Mouse (Mus musculus) MN1 (cell line): ENCODE data around the gene Olfr615.
"Not testable (repeated sequence)": the region's sequence is repeated elsewhere in the genome, so short reads cannot be mapped to it uniquely, and the experiment has no call there.

ENCODE experiments used
- DNase-seq: peaks from one replicate; pipeline ENCODE4 v3.0.0-alpha.2; 2016; ENCODE audit warnings: low spot score

Gene Olfr615

DNA sequence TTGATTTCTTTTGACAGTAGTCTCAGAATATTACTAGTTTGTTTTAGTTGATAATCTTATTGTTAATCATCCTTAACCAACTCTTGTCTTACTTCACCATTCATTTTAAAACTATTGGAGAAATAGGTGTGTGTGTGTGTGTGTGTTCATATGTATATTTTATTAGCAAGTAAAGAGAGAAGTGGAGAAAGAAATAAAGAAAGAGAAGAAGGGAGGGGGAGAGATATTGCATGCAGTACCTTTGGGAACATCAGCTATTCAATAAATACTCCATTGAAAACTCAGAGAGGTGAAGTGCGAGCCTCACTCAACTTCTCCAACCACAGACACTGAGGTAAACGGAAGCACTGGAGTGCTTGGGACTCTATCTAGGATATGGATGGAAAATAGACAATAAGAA lies at the start of gene Olfr615:
Gene Olfr615, plus strand, starts transcription at position 301 of the 400 bp plus-strand sequence.
- no peak for DNase-seq

DNA sequence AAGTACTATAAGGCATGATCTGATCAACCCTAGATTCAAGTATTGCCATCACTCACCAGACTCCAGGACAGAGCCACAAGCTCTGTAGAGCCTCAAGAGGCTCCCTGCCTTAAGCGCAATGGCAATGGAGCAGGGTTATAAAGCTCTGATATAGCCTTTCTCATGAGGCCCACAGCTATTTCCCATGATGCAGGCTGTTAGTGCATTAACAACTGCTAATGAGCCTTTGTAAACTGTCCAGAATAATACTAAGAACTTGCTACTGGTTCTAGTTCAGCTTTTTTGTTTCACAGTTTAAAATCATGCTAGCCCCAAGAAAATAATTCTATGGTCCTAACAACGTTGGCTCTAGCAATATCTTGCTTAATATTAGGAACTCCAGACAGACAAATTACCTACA lies 43.9 kb upstream of the Olfr615 start, which contains the start of gene Olfr610:
Gene Olfr610, minus strand, starts transcription at position 101 of the 400 bp plus-strand sequence.
- DNase-seq: no peak

DNA sequence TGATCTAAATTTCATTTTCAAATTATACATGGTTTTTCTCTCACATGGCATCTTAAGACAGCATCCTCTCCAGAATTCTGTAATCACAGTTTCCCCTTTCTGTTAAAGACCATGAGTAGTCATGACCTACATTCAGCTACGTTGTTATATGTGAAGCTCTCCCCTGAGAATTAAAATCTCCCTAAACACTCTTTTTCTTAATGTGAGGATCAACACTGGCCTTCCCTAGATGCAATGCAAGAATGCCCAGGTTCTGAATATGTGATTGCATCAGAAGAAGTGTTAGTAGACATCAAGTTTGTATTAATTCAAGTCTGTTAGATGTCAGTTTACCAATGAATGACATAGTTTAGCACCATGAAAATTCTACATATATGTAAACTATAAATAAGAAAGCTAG lies 35.1 kb upstream of the Olfr615 start, which contains the start of gene Olfr611:
Gene Olfr611, minus strand, starts transcription at position 101 of the 400 bp plus-strand sequence.
- not testable (repeated sequence) for DNase-seq

DNA sequence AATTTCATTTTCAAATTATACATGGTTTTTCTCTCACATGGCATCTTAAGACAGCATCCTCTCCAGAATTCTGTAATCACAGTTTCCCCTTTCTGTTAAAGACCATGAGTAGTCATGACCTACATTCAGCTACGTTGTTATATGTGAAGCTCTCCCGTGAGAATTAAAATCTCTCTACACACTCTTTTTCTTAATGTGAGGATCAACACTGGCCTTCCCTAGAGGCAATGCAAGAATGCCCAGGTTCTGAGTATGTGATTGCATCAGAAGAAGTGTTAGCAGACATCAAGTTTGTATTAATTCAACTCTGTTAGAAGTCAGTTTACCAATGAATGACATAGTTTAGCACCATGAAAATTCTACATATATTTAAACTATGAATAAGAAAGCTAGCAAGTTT lies 13.3 kb upstream of the Olfr615 start, which contains the start of gene Olfr612:
Gene Olfr612, minus strand, starts transcription at position 101 of the 400 bp plus-strand sequence.
- DNase-seq: not testable (repeated sequence)

DNA sequence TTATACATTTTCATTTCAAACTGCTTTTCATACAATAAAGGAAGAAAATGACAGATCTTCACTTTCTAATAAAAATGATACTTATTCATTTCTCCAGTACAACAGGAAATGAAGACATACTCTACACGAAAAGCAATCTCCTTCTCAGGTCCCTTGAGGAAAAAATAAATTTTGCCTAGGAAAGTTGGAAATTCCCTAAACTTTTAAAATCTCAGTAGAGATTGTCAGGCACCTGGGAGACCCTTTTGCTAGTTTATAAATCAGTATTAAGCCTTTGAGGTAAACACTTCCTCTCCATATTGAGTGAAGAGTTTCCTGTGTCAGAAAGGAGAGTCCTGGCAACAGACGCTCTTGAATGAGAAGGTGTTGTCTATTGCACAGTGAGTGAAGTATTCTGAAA lies 8.1 kb upstream of the Olfr615 start, which contains the start of gene Olfr613:
Gene Olfr613, plus strand, starts transcription at position 301 of the 400 bp plus-strand sequence.
- DNase-seq: no peak

DNA sequence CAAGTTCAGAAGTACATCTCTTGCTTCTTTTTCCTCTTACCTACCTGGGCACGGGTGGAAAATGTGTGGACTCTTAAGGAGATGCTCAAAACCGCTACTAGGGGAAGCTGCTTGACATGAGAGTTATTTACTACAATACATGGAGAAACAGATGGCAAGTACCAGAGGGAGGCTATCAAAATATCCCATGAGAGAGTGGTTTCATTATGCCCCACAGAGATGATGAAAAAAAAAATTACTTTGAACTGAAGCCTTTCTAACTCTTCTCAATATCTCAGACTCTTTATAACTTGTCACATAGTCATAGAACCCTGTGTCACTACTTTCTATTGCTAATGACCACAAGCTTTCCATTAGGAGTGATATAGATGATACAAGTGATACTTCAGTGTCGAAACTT lies 13.2 kb downstream of the Olfr615 start, which contains the start of gene Olfr616:
Gene Olfr616, minus strand, starts transcription at position 101 of the 400 bp plus-strand sequence.
- DNase-seq: no peak

DNA sequence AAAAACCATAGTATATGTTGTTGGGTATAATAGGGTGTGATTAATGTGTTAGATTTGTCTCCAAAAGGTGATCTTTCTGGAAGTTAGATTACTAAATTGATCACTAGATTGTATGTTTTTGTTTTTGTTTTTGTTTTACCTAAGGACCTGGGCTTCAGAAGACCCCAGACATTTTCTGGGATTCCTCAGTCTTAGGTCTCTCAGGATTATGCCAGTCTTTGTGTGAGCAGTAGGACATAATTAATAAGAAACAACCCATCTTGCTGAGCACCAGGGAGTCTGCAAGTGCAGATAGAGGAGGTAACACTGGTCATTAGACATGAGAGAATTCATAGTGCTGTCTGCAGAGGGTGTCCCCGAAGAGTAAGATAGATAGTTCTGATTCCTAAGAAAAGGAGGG lies 16.9 kb downstream of the Olfr615 start, which contains the start of gene Olfr617:
Gene Olfr617, plus strand, starts transcription at position 301 of the 400 bp plus-strand sequence.
- DNase-seq: no peak

DNA sequence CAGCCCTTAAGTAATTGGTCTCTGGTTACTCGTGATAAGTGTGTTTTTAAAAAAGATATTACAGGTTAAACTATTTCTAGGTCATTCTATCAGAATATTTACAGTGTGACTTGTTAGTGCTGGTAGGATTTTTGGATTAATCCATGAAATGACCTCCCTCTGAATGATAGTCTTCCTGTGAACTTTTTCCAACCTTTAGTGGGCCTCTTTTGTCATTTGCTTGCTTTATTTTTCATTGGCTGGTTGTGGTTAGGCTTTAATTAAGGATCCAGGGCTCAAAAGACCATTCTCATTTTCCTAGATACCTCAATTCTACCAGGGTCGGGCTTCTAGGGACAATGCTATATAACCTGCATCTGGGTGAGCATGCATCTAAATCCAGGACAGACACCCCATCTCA lies 33.9 kb downstream of the Olfr615 start, which contains the start of gene Olfr618:
Gene Olfr618, plus strand, starts transcription at position 301 of the 400 bp plus-strand sequence.
- DNase-seq: no peak

DNA sequence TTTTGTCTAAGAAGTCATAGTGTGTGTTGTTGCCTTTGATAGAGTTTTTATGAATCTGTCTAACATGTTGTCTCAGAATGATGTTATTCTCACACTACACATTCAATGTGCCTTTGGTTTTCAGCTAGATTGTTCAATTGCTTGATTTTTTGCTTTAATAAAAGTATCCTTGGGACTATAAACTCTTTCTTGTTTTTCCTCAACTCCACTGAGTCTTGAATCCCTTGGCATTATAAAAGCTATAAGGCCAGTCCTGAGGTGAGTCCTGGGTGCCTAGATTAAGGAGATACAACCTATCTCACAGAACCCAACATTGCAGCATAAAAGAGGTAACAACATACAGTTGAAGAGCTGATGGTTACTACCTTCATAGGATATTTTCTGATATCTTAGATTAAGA lies 44.4 kb downstream of the Olfr615 start, which contains the start of gene Olfr619:
Gene Olfr619, plus strand, starts transcription at position 301 of the 400 bp plus-strand sequence.
- DNase-seq: no peak

DNA sequence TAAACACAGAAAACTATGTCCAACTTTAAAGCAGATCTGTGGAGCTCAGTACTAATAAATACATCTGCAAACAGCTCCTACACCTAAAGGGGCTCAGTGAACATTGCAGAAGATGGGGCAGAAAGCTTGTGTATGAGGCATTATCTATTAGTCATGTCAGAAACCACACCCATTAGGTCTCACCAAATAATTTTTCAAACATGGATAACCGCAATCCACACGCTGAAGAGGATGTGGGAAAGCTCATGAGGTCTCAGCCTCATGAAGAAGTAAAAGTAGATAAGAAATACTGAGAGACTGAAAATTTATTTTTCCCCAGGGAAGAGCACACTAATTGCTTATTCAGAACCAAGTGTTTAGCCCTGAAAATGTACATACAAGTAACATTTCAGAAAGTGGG lies 51.5 kb downstream of the Olfr615 start:
- no peak for DNase-seq

DNA sequence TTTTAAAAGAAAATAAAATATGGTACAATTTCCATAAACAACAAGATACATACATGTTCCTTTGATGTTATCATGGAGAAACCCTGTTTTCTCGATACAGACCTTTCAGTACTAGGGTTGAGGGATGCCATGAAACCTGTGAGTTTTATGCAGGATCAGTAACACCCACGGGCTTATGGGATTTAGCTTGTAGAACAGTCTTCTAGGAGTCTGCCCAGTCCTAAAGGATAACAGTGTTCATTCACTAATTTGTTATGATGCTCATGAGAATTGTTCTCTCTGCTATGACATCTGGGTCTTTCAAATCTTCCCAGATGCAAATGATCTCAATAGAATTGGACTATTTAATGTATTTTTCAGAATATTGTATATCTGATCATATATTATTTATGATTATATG lies 56.6 kb downstream of the Olfr615 start, which contains the start of gene Olfr620:
Gene Olfr620, minus strand, starts transcription at position 101 of the 400 bp plus-strand sequence.
- DNase-seq: no peak
